Mouse (Mus musculus) liver, embryonic 15.5 days (tissue): ENCODE measurements around the gene Gm21671. TPM values are rescaled to one million over a fixed set of nuclear protein-coding genes. Genes with fewer than 3 reads are reported as not detected.
"Not testable (repeated sequence)": the region's sequence is repeated elsewhere in the genome, so short reads cannot be mapped to it uniquely, and the experiment has no call there.

ENCODE experiments used
- ATAC-seq: fragments of 200-750 bp; cut with Nextera tagmentation; 2 replicates; pipeline ENCODE4 v1.8.0; 2017; ENCODE audit warnings: moderate number of reproducible peaks, mild to moderate bottlenecking, moderate library complexity; ENCODE audit not compliant: insufficient read depth
- H3K27ac ChIP-seq: fragments of 300-500 bp; sonication (generic); replicated peaks from 2 replicates; pipeline ENCODE4 v1.5.1; 2015; ENCODE audit warnings: mild to moderate bottlenecking, inconsistent platforms
- H3K27me3 ChIP-seq: fragments of 300-500 bp; sonication (generic); 2 replicates; pipeline ENCODE4 v1.6.1; 2015; ENCODE audit warnings: mild to moderate bottlenecking, inconsistent platforms
- H3K36me3 ChIP-seq: fragments of 300-500 bp; sonication (generic); replicated peaks from 2 replicates; pipeline ENCODE4 v1.6.1; 2015; ENCODE audit warnings: moderate library complexity, mild to moderate bottlenecking, inconsistent platforms
- H3K4me1 ChIP-seq: fragments of 300-500 bp; sonication (generic); replicated peaks from 2 replicates; pipeline ENCODE4 v1.6.1; 2015; ENCODE audit warnings: inconsistent platforms
- H3K4me2 ChIP-seq: fragments of 300-500 bp; sonication (generic); 2 replicates; pipeline ENCODE4 v1.6.1; 2015; ENCODE audit warnings: moderate library complexity, mild to moderate bottlenecking, inconsistent platforms
- H3K4me3 ChIP-seq: fragments of 300-500 bp; sonication (generic); replicated peaks from 2 replicates; pipeline ENCODE4 v1.5.1; 2015; ENCODE audit warnings: mild to moderate bottlenecking, inconsistent platforms
- H3K9ac ChIP-seq: fragments of 300-500 bp; sonication (generic); 2 replicates; pipeline ENCODE4 v1.6.1; 2015; ENCODE audit warnings: moderate library complexity, mild to moderate bottlenecking, inconsistent platforms
- H3K9me3 ChIP-seq: fragments of 300-500 bp; sonication (generic); replicated peaks from 2 replicates; pipeline ENCODE4 v1.6.1; 2016; ENCODE audit warnings: inconsistent platforms
- WGBS: fragments of 180-500 bp; shearing (Covaris S2); methylation state at CpG from one replicate; pipeline ENCODE4 v1.1.7; 2015; ENCODE audit warnings: mixed read lengths; ENCODE audit not compliant: insufficient replicate concordance; 5-methylcytosine and 5-hydroxymethylcytosine counted together
- polyA plus RNA-seq: library from polyadenylated mRNA; unstranded; fragments of >200 nt; fragmentation: Nextera tagmentation; extraction: Ambion mirVana; gene quantifications from 2 replicates; pipeline ENCODE4 v1.2.1, GENCODE M21; 2015

Gene Gm21671
- 0.03 TPM in 1 of 2 replicates, not detected in the other for polyA plus RNA-seq

DNA sequence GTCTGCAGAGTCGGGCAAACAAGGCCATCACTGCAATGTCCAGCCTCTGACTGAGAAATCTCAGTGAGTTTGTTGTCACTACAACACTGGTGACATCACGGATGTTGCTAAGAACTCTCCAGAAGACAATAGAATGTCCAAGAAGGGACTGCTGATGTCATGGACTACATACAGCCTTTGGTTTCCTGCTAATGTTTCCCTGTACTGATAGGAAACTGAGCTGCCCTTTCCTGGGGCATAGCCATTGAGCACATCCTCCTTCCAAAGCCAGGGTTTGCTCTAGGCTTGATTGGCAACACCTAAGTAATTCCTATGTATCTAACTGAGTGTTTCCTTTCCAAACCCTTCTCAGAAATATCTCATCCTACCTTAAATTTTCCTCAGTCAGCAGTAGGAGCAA is at the start of gene Gm21671:
TSS of gene Gm21671 (minus strand) at position 101 of the 400 bp plus-strand sequence.
- not testable (repeated sequence) for H3K36me3 ChIP-seq, H3K9me3 ChIP-seq, H3K4me2 ChIP-seq, H3K27me3 ChIP-seq, H3K9ac ChIP-seq, H3K4me3 ChIP-seq, ATAC-seq, H3K27ac ChIP-seq, H3K4me1 ChIP-seq
- 45% methylated on average over 2 of the region's 2 CpGs for WGBS

DNA sequence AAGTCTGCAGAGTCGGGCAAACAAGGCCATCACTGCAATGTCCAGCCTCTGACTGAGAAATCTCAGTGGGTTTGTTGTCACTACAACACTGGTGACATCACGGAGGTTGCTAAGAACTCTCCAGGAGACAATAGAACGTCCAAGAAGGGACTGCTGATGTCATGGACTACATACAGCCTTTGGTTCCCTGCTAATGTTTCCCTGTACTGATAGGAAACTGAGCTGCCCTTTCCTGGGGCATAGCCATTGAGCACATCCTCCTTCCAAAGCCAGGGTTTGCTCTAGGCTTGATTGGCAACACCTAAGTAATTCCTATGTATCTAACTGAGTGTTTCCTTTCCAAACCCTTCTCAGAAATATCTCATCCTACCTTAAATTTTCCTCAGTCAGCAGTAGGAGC is 34.3 kb upstream of the Gm21671 start, which contains the start of gene Gm21698:
TSS of gene Gm21698 (minus strand) at position 101 of the 400 bp plus-strand sequence.
- not testable (repeated sequence) for H3K27ac ChIP-seq, ATAC-seq, H3K27me3 ChIP-seq, H3K9ac ChIP-seq, H3K4me3 ChIP-seq, H3K9me3 ChIP-seq, H3K4me2 ChIP-seq, H3K4me1 ChIP-seq, H3K36me3 ChIP-seq
- WGBS, result no CpG with 5 or more reads among the region's 3 CpGs

DNA sequence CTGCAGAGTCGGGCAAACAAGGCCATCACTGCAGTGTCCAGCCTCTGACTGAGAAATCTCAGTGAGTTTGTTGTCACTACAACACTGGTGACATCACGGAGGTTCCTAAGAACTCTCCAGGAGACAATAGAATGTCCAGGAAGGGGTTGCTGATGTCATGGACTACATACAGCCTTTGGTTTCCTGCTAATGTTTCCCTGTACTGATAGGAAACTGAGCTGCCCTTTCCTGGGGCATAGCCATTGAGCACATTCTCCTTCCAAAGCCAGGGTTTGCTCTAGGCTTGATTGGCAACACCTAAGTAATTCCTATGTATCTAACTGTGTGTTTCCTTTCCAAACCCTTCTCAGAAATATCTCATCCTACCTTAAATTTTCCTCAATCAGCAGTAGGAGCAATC is 18.3 kb upstream of the Gm21671 start, which contains the start of gene Gm21680:
TSS of gene Gm21680 (minus strand) at position 101 of the 400 bp plus-strand sequence.
- ATAC-seq, H3K27ac ChIP-seq, H3K4me1 ChIP-seq, H3K36me3 ChIP-seq, H3K27me3 ChIP-seq, H3K9ac ChIP-seq, H3K9me3 ChIP-seq, H3K4me2 ChIP-seq, H3K4me3 ChIP-seq: not testable (repeated sequence)
- WGBS, result no CpG with 5 or more reads among the region's 2 CpGs

DNA sequence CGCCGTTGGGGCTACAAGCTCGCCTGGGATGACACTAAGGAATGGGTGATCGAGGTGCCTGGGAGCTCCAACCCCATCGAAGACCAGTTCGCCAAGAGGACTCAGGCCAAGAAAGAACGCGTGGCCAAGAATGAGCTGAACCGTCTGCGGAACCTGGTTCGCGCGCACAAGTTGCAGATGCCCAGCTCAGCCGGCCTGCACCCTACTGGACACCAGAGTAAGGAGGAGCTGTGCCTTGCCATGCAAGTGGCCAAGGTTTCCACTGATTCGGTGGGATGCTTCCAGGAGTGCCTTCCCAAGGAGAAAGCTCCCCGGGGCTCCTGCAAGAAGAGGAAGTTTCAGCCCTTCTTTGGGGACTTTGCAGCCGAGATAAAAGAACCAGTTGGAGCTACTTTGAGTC is 2.8 kb upstream of the Gm21671 start:
- H3K9me3 ChIP-seq, H3K27ac ChIP-seq, ATAC-seq, H3K36me3 ChIP-seq, H3K4me1 ChIP-seq, H3K4me3 ChIP-seq, H3K4me2 ChIP-seq, H3K9ac ChIP-seq, H3K27me3 ChIP-seq: not testable (repeated sequence)
- 42% methylated on average over 17 of the region's 17 CpGs for WGBS

DNA sequence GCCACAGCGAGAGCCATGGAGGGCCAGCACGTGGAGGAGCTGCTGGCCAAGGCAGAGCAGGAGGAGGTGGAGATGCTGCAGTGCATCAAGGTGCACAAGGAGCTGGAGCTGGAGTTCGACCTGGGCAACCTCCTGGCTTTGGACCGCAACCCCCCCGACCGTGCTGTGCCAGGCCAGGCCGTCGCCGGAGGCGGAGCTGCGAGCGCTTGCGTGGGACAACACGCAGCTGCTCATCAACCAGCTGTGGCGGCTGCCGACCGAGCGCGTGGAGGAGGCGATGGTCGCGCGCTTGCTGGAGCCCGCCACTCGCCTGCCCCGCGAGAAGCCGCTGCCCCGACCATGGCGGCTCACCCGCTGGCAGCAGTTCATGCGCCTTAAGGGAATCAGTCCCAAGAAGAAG is 2.4 kb upstream of the Gm21671 start:
- not testable (repeated sequence) for H3K4me1 ChIP-seq, H3K9ac ChIP-seq, H3K4me2 ChIP-seq, H3K27me3 ChIP-seq, H3K36me3 ChIP-seq, H3K27ac ChIP-seq, H3K9me3 ChIP-seq, H3K4me3 ChIP-seq, ATAC-seq
- 27% methylated on average over 32 of the region's 32 CpGs for WGBS

DNA sequence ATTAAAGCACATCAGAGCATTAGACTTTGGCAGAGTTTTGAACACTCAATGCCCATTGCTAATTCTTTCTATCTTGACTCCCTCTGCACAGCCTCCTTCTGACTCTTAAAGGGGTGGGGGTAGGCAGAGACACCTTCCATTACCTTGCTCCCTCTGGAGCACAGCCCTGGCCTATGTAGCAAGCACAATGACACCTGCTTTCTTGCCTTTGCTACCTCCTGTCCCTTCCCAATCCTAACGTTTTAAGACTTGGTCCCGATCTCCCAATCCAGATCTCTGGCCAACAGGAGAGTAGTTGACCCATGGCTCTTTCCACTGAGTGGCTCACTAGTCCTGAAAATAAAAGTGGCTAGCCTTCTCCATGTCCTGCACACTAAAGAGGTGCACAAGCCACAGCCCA is 8.8 kb downstream of the Gm21671 start:
- not testable (repeated sequence) for ATAC-seq
- 60% methylated on average over 2 of the region's 2 CpGs for WGBS

DNA sequence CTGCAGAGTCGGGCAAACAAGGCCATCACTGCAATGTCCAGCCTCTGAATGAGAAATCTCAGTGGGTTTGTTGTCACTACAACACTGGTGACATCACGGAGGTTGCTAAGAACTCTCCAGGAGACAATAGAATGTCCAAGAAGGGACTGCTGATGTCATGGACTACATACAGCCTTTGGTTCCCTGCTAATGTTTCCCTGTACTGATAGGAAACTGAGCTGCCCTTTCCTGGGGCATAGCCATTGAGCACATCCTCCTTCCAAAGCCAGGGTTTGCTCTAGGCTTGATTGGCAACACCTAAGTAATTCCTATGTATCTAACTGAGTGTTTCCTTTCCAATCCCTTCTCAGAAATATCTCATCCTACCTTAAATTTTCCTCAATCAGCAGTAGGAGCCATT is 11.9 kb downstream of the Gm21671 start, which contains the start of gene Gm21663:
TSS of gene Gm21663 (minus strand) at position 101 of the 400 bp plus-strand sequence.
- not testable (repeated sequence) for H3K9me3 ChIP-seq, H3K9ac ChIP-seq, H3K4me2 ChIP-seq, H3K4me1 ChIP-seq, H3K36me3 ChIP-seq, H3K27me3 ChIP-seq, H3K4me3 ChIP-seq, ATAC-seq, H3K27ac ChIP-seq
- WGBS, result 34% methylated on average over 2 of the region's 2 CpGs

More for the DNA sequence above, 8.8 kb downstream of the Gm21671 start:
- H3K4me1 ChIP-seq, H3K27ac ChIP-seq, H3K4me3 ChIP-seq, H3K36me3 ChIP-seq, H3K9me3 ChIP-seq, H3K9ac ChIP-seq, H3K4me2 ChIP-seq, H3K27me3 ChIP-seq: not testable (repeated sequence)

Other genes starting within 250 kb of the Gm21671 start
- gene Xrcc2, start 248.6 kb downstream of the Gm21671 start, polyA plus RNA-seq, result 3.3 and 3.8 TPM in 2 replicates
- 0.41 and 0.60 TPM in 2 replicates for gene Actr3b, start 194.4 kb downstream of the Gm21671 start, polyA plus RNA-seq
- gene Gm21663, start 12.0 kb downstream of the Gm21671 start, polyA plus RNA-seq, result not detected in 2 replicates
- not detected in 2 replicates for gene Gm21680, start 18.2 kb upstream of the Gm21671 start, polyA plus RNA-seq
- not detected in 2 replicates for gene Gm21698, start 34.2 kb upstream of the Gm21671 start, polyA plus RNA-seq
- not detected in 2 replicates for gene Gm1979, start 50.4 kb upstream of the Gm21671 start, polyA plus RNA-seq
- gene Gm5862, start 68.5 kb upstream of the Gm21671 start, polyA plus RNA-seq, result not detected in 2 replicates
- not detected in 2 replicates for gene Speer4a, start 85.1 kb upstream of the Gm21671 start, polyA plus RNA-seq
- not detected in 2 replicates for gene Gm7347, start 104.2 kb upstream of the Gm21671 start, polyA plus RNA-seq
- gene Gm10471, start 134.9 kb upstream of the Gm21671 start, polyA plus RNA-seq, result not detected in 2 replicates
- gene 5031410I06Rik, start 150.9 kb upstream of the Gm21671 start, polyA plus RNA-seq, result not detected in 2 replicates
- gene Gm10220, start 167.0 kb upstream of the Gm21671 start, polyA plus RNA-seq, result not detected in 2 replicates